Mouse (Mus musculus): ENCODE data around the gene Zc3h13. TPM values are rescaled to one million over a fixed set of nuclear protein-coding genes. Genes with fewer than 3 reads are reported as not detected.

Zc3h13 gene
- polyA plus RNA-seq, 1 experiment from 2014 or later: 49.5 TPM

DNA sequence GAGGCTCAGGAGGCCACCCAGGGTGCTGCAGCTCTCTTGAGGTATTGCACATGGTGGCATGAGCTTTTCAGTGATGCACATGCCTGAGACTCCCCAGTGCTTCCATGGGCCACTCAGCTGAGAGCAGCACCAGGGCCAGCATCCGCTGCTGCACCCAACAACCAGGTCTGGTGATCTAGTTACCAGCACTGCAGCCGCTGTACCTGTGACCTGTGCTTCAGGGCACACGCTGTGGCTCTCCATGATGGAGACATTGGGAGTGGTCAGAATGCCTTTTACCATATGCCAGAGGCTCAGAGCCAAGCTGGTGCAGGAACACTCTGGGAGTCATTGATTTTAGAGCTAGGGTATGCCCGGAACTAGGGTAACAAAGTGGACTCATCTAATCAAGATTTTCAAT lies 50.1 kb downstream of the Zc3h13 start:
- Histone ChIP-seq H3K9ac (no peak overlapping the region), H3K4me2 (no peak overlapping the region), H3K4me1 (replicated peaks) (no peaks in the 10 kb centered on the region), H3K9me3 (no peaks in the 10 kb centered on the region), H3K27ac (no peak overlapping the region), H3K36me3 (peaks cover 70% of the 10 kb centered on the region), H3K27me3 (no peaks in the 10 kb centered on the region), H3K4me3 (no peak overlapping the region)
- no peak for ATAC-seq (ENCODE audit: low FRiP score)
- WGBS: 92% methylated on average over 4 of the region's 4 CpGs

DNA sequence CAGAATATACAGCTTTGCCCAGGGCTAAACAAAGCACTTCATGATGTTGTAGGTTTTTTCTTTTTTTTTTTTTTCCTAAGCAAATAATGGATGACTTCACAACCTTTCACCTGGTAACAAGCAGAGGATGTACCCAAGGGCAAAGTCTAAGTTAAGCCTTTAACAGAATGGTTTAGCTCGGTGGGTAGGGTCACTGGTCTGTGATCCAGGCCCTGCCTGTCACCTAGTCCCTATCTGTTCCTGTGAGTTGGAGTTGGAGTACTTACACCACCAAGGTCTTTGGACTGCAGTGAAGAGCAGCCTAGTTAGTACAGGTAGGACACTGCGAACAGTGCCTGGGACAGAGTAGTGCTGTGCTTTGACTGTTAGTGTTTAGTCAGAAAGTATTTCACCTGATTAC lies 53.7 kb downstream of the Zc3h13 start:
- Histone ChIP-seq H3K4me3 (no peak overlapping the region), H3K4me1 (replicated peaks) (no peaks in the 10 kb centered on the region), H3K27me3 (no peaks in the 10 kb centered on the region), H3K4me2 (no peak overlapping the region), H3K36me3 (peaks cover 51% of the 10 kb centered on the region), H3K27ac (no peak overlapping the region), H3K9me3 (no peaks in the 10 kb centered on the region), H3K9ac (no peak overlapping the region)
- 94% methylated on average over 2 of the region's 2 CpGs for WGBS
- no peak for ATAC-seq (ENCODE audit: low FRiP score)

DNA sequence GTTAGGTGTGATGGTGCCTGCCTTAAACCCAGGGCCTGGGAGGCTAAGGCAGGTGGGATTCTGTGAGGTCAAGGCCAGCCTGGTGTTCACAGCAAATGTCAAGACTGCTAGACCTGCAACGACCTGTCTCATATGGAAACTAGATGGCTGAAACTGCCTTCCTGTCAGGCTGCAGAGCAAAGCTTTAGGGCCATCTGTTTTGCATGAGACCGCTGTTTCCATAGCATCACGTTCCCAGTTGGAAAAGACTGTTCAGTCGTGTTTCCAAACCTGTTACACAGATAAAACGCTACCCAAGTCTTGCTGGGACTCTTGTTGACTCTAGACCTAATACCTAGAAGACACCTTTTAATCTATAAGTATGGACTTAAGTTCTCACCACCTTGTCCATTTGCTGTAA lies 61.9 kb downstream of the Zc3h13 start:
- no peak for ATAC-seq (ENCODE audit: low FRiP score)
- H3K4me1 ChIP-seq (replicated peaks): no peaks in the 10 kb centered on the region
- no peak overlapping the region for H3K4me2 ChIP-seq
- no peaks in the 10 kb centered on the region for H3K9me3 ChIP-seq
- no peak overlapping the region for H3K27ac ChIP-seq
- H3K36me3 ChIP-seq: peaks cover 21% of the 10 kb centered on the region
- H3K27me3 ChIP-seq: no peaks in the 10 kb centered on the region
- WGBS: 93% methylated on average over 5 of the region's 5 CpGs
- H3K9ac ChIP-seq: no peak overlapping the region
- H3K4me3 ChIP-seq: no peak overlapping the region

DNA sequence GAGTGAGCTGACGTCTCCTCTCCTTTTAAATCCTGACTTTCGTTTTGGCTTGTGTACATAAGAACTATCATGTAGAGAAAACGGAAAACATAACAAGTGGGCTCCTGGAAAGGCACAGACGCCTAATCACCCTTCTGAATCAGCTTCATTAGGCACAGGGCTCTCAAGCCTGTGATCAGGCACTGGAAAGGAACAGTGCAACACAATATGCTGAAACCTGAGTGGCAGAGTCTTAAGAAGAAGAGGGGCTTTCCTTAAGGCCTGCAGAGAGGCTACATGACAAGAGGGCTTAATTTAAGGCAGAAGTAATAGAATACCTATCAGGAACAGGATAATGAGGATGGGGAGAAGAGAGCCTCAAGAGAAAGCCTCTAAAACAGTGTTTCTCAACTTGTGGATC lies 67.5 kb downstream of the Zc3h13 start:
- Histone ChIP-seq H3K4me3 (no peak overlapping the region), H3K36me3 (no peaks in the 10 kb centered on the region; the same call in 1 of the 2 replicates), H3K4me2 (no peak overlapping the region), H3K27ac (no peak overlapping the region), H3K9me3 (no peaks in the 10 kb centered on the region), H3K9ac (no peak overlapping the region), H3K27me3 (no peaks in the 10 kb centered on the region), H3K4me1 (replicated peaks) (no peaks in the 10 kb centered on the region)
- WGBS: 59% methylated on average over 4 of the region's 4 CpGs
- no peak for ATAC-seq (ENCODE audit: low FRiP score)

DNA sequence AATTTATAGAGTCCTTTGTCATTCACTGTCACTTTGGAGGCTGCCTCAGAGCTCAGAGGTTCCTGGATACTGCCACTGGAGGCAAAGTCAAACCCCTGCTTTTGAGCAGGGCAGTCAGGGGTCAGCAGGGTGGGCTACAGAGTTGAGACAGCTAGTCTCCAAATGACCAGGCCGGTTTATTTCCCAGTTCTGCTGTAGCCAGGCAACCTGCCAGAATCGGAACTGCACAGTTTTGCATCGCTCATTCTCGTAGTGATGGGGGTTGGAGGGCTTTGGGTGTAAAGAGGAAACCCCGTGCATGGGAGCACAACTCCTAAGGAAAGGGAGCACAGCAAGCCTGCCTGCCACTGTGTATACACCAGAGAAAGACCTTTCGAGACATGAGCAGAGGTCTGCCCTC lies 79.1 kb downstream of the Zc3h13 start:
- Histone ChIP-seq H3K4me1 (replicated peaks) (peaks cover 3% of the 10 kb centered on the region; the same call in 1 of the 2 replicates), H3K9me3 (no peaks in the 10 kb centered on the region), H3K27ac (no peak overlapping the region; the same call in 1 of the 2 replicates), H3K4me3 (no peak overlapping the region), H3K9ac (no peak overlapping the region), H3K27me3 (no peaks in the 10 kb centered on the region), H3K36me3 (no peaks in the 10 kb centered on the region), H3K4me2 (no peak overlapping the region)
- WGBS: 45% methylated on average over 6 of the region's 6 CpGs
- ATAC-seq (ENCODE audit: low FRiP score): no peak

DNA sequence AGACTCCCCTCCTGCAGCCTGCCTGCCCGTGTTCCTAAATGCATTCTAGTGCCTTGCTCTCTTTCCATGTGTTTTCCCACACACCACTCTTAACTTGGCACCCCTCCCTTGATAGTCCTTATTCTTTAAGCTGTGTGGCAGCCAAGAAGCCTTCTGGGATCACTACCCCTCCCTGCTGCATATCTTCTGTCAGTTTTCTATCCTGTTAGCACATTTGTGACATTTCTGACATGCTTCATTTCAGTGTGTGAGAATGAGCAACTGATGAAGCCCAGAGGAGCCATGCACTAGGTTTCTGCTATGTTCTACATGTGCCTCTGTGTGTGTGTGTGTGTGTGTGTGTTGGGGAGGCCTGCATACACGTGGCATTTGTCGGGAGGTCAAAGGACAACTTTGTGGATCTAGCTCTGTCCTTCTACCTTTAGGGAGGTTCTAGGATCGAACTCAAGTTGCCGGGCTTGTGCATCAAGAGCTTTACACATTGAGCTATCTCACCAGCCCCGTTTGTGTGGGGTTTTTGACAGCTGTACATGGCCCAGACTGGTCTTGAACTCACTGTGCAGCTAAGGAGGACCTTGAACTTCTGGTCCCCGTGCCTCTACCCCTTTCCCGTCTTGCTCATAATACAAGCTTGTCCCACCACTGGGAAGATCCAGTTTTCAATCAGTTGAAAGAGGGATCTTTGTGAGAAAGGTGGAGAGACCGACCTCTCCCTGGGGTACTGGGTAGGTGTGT lies 81.3 kb downstream of the Zc3h13 start:
- Histone ChIP-seq H3K9ac (no peak overlapping the region), H3K9me3 (no peaks in the 10 kb centered on the region), H3K27me3 (no peaks in the 10 kb centered on the region), H3K4me1 (replicated peaks) (peaks cover 3% of the 10 kb centered on the region; the same call in 1 of the 2 replicates), H3K4me3 (no peak overlapping the region), H3K27ac (no peak overlapping the region), H3K36me3 (no peaks in the 10 kb centered on the region), H3K4me2 (no peak overlapping the region)
- no peak for ATAC-seq (ENCODE audit: low FRiP score)
- 89% methylated on average over 9 of the region's 9 CpGs for WGBS

DNA sequence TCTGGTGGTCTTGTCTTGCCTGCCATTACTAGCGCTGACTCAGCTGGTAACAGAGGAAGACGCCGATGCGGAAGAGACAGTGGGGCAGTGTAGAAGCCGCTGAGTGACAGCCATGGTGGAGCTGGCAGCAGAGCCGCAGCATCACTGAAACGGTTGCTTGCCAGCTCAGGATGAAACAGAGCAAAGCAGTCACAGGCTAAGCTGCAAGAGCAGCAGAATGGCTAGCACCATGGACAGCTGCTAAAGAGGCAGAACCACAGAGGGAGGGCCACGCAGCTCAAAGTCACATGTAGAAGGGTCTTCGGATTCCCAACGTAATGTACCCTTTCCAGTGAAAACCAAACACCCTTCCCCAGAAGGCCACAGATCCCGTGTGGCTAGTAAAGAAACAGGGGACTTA lies 82.6 kb downstream of the Zc3h13 start:
- no peaks in the 10 kb centered on the region for H3K27me3 ChIP-seq
- H3K36me3 ChIP-seq: no peaks in the 10 kb centered on the region
- 42% methylated on average over 11 of the region's 11 CpGs for WGBS
- no peak for ATAC-seq (ENCODE audit: low FRiP score)
- H3K4me2 ChIP-seq: no peak overlapping the region
- H3K4me3 ChIP-seq: no peak overlapping the region
- H3K27ac ChIP-seq: no peak overlapping the region
- H3K9ac ChIP-seq: no peak overlapping the region
- peaks cover 3% of the 10 kb centered on the region; the same call in 1 of the 2 replicates for H3K4me1 ChIP-seq (replicated peaks)
- H3K9me3 ChIP-seq: no peaks in the 10 kb centered on the region

DNA sequence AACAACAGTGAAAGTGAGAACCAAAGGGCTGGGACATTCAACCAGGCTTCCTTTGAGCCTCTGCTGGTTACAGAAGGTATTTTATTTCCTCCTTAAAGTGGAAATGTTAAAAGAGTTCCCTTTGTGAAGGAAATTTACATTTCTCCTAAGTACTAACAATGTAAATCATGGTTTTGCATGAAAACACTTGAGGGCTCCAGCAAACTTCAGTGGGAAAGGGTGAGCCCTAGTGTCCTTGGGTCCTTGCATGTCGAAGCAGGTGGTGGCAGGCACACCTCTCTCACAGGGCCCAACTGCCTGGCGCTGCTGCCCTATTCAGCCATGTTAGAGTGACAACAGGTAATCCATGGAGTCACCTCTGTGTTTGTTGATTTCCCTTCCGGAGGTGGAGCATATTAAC lies 83.3 kb downstream of the Zc3h13 start:
- H3K9me3 ChIP-seq: no peaks in the 10 kb centered on the region
- no peak overlapping the region for H3K9ac ChIP-seq
- no peak overlapping the region for H3K4me3 ChIP-seq
- H3K27ac ChIP-seq: no peak overlapping the region
- no peaks in the 10 kb centered on the region for H3K27me3 ChIP-seq
- ATAC-seq (ENCODE audit: low FRiP score): no peak
- 36% methylated on average over 3 of the region's 3 CpGs for WGBS
- no peaks in the 10 kb centered on the region for H3K36me3 ChIP-seq
- peaks cover 3% of the 10 kb centered on the region; the same call in 1 of the 2 replicates for H3K4me1 ChIP-seq (replicated peaks)
- no peak overlapping the region for H3K4me2 ChIP-seq

DNA sequence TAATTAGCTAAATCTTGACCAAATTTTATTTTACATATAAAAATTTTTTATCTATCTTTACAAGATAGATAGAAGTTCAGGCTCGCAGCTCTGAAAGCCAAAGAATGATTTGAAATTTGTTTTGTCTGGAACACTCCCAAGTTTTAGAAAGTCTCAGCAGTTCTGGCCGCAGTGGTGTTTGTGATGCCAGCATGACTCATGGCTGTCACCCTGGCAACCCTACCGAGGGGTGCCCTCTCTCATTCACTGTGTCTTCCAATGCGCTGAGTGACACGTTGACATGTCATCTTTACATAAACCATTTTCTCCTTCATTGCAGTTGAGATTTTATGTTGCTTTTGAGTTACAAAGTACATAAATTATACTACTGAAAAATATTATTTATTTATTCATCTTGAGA lies 85.7 kb downstream of the Zc3h13 start:
- no peak overlapping the region for H3K4me2 ChIP-seq
- 46% methylated on average over 5 of the region's 5 CpGs for WGBS
- H3K36me3 ChIP-seq: no peaks in the 10 kb centered on the region
- no peak overlapping the region for H3K27ac ChIP-seq
- no peak overlapping the region for H3K9ac ChIP-seq
- H3K9me3 ChIP-seq: no peaks in the 10 kb centered on the region
- no peak for ATAC-seq (ENCODE audit: low FRiP score)
- no peaks in the 10 kb centered on the region for H3K27me3 ChIP-seq
- H3K4me1 ChIP-seq (replicated peaks): no peaks in the 10 kb centered on the region
- H3K4me3 ChIP-seq: no peak overlapping the region

DNA sequence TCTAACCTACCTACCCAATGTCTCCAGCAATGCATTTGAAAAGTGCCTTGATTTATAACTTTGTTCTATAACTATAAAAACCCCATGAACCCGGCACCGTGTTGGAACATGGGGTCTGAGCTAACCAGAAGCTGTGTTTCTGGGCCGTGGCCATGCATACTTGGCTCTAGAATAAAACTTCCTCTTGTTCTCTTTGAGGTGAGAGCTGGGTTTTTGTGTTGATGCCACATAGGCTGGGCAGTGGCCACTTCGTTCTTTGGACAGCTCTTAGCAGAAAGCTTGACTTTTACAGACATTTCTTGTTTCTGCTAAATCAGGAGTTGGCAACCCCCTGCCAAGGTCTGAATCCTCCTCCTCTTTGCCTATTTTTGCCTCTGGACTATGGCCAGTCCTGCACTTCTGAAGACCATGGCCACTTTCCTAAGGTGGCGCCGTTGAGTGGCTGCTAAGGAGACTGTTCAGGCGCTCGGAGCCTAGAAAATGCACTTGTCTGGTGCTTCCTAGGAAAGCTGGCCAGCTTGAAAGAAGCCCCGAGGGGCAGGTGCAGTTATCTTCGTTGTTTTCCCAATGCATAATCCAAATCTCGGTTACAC lies 90.9 kb downstream of the Zc3h13 start:
- WGBS: 65% methylated on average over 11 of the region's 11 CpGs
- ATAC-seq (ENCODE audit: low FRiP score): no peak
- Histone ChIP-seq H3K9me3 (no peaks in the 10 kb centered on the region), H3K27ac (no peak overlapping the region), H3K27me3 (no peaks in the 10 kb centered on the region), H3K36me3 (no peaks in the 10 kb centered on the region), H3K4me2 (no peak overlapping the region), H3K4me1 (replicated peaks) (no peaks in the 10 kb centered on the region), H3K9ac (no peak overlapping the region), H3K4me3 (no peak overlapping the region)

DNA sequence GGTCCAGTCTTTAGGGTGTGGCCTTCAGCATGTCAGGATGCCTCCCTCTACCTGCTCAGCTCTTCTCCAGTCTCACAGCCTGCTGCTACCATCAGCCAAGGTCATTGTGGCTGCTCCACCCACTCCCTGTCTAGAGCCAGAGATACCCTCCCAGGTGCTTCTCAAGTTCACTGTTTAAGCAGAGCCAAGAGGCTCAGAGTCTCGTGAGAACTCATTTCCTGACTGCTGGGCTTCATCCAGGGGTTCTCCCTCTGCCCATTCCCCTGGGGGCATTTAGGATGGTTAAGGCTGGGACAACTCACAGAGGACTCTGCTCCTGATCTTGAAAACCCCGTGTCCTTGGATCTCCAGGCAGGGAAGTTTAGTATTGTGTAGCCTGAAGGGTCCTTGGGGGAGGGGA lies 92.1 kb downstream of the Zc3h13 start:
- Histone ChIP-seq H3K36me3 (no peaks in the 10 kb centered on the region), H3K4me1 (replicated peaks) (no peaks in the 10 kb centered on the region), H3K27me3 (no peaks in the 10 kb centered on the region), H3K4me2 (no peak overlapping the region), H3K9ac (no peak overlapping the region), H3K27ac (no peak overlapping the region), H3K9me3 (no peaks in the 10 kb centered on the region), H3K4me3 (no peak overlapping the region)
- ATAC-seq (ENCODE audit: low FRiP score): 0 out of 2 replicates have a peak, but pooled peaks have one; percentile 24
- WGBS: 50% methylated on average over 2 of the region's 2 CpGs

DNA sequence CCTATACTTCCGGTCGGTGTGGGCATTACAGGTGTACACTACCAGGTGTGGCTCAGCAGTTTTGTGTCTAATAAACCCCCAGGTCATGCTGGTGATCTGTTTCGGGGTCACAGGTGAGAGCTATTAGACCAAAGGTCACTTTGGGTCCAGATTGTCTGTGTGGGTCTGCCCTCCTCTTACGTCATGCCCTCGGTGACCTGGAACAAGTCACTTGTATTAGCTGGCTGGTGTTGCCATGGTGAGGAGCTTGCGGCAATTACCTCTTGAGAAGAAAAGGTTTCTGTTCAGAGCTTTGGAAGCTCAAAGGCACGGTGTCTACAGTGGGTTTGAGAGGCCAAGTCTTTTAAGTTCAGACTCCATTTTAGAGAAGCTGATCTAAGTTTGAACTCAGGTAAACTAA lies 93.4 kb downstream of the Zc3h13 start:
- H3K9ac ChIP-seq: no peak overlapping the region
- no peak overlapping the region for H3K4me2 ChIP-seq
- no peaks in the 10 kb centered on the region for H3K27me3 ChIP-seq
- no peak for ATAC-seq (ENCODE audit: low FRiP score)
- WGBS: 50% methylated on average over 7 of the region's 7 CpGs
- no peaks in the 10 kb centered on the region for H3K9me3 ChIP-seq
- no peaks in the 10 kb centered on the region for H3K4me1 ChIP-seq (replicated peaks)
- H3K36me3 ChIP-seq: no peaks in the 10 kb centered on the region
- no peak overlapping the region for H3K27ac ChIP-seq
- H3K4me3 ChIP-seq: no peak overlapping the region

Data from hindbrain, embryonic 13.5 days (tissue).